Mouse (Mus musculus) ES-E14 (cell line): ENCODE measurements at regions not wholly inside any gene's neighbourhood (a gene's known extent, or its start where the extent isn't known, plus 50 kb on each side); places are given as distances from the start of the nearest gene placed in this dataset.

Experiments used
- CHD2 ChIP-seq: IDR thresholded peaks from 2 replicates; pipeline ENCODE4 v1.6.1; 2014; ENCODE audit warnings: mild to moderate bottlenecking, low read depth, low read length, inconsistent platforms
- MAFK ChIP-seq: IDR thresholded peaks from 2 replicates; pipeline ENCODE4 v1.6.1; 2014; ENCODE audit warnings: mild to moderate bottlenecking, low read depth, low read length, inconsistent platforms; ENCODE audit not compliant: insufficient read depth
- ZC3H11A ChIP-seq: IDR thresholded peaks from 2 replicates; pipeline ENCODE4 v1.6.1; 2012; ENCODE audit warnings: low read depth, mild to moderate bottlenecking, inconsistent platforms, low read length, borderline replicate concordance
- ZNF384 ChIP-seq: IDR thresholded peaks from 2 replicates; pipeline ENCODE4 v1.6.1; 2012; ENCODE audit warnings: low read depth, low read length, inconsistent platforms

GRCm38 (mm10) chr4:8362409-8362808 lies 123.6 kb upstream of the Car8 start:
- TF ChIP-seq ZNF384, result no peak
- no peak for TF ChIP-seq CHD2
- no peak for TF ChIP-seq MAFK
- no peak for TF ChIP-seq ZC3H11A
